Mouse (Mus musculus): ENCODE results near the gene Carm1.

GRCm38 (mm10) chr9:21630673-21631072, 84.0 kb downstream of the Carm1 start:
- TF ChIP-seq CTCF (IDR thresholded peaks at IDR 0.05; ENCODE audit: insufficient read depth, low read depth, low read length) (no peak), POLR2A (IDR thresholded peaks at IDR 0.05; ENCODE audit: insufficient read depth, low read depth, low read length) (no peak)
